Mouse (Mus musculus): ENCODE data around the gene Fgd5. TPM values are rescaled to one million over a fixed set of nuclear protein-coding genes. Genes with fewer than 3 reads are reported as not detected.
"Not testable (repeated sequence)": the region's sequence is repeated elsewhere in the genome, so short reads cannot be mapped to it uniquely, and the experiment has no call there.

Gene Fgd5
- 7.9 and 16.9 TPM in 2 replicates for polyA plus RNA-seq (2012; rRNA removed)

DNA sequence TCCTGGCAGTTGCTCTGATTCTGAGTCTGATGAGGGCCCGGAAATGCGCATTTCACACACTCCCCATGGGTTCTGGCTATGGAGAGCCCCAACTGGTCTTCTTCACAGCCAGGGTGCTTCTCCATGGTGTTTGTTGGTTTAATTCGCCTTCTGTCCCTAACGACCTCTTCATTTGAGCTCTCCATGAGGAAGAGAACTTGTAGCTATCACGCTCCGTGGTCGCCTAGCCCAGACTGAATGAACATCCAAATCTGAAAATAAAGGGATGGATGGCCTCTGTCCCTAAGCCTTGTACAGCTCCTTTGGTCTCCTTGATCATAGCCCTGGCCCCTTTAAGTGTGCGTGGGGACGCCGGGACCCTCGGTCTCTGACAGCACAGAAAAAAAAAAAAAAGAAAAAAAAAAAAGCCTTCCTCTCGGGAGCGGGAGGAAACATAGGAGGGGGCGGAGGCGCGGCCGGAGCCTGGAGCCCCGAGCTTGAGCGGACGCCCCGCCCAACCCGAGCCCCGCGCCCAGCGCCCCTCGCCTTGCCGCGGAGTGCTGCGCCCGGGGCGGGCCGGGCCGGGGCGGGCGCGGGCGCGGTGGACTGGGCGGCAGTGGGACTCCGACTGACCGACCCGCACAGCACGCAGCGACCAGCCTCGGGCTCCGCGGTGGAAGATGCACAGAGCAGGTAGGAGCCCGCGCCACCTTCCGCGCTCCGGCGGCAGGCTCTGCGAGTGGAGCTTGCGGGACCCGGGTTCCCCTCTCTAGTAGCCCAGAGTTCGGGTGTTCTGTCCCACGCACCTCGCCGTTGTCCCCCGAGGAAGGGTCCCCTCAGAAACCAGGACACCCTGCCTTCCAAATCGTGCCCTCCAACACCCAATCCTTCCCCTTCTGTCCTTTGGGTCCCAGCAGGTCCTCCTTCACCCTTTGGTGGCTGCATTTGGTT, at the start of gene Fgd5:
Gene Fgd5 (plus strand): TSS at position 508 of the 930 bp plus-strand sequence.
- TF ChIP-seq POLR2A (IDR thresholded peaks at IDR 0.05; ENCODE audit: borderline replicate concordance, extremely low read depth, insufficient read depth, insufficient read length, poor library complexity, severe bottlenecking) (no peak), CTCF (IDR thresholded peaks at IDR 0.05; ENCODE audit: borderline replicate concordance, extremely low read depth, insufficient read depth, insufficient read length) (no peak)
- DNase-seq (ENCODE audit: low read depth) = peak; percentile 67

DNA sequence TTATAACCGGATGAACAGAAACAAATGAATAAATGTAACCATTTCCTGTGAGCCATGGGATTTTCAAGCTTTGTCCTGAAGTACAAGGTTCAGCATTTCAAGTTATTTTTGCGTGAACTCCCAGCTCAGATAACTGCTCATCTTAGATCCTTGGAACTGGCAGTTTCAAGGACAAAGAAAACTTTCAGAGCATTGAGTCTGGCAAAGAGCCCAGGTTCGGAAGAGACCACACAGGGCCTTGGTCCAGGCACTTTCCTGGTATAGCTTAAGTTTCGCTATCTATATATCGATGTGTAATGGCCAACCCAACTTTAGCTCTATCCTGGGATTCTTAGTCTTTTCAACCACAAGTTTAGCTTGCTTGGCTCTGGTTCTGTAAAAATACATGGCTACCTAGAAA, 47.4 kb upstream of the Fgd5 start:
- DNase-seq (ENCODE audit: low read depth) = peak; percentile 6

GRCm38 (mm10) chr6:91938491-91938890, 40.2 kb upstream of the Fgd5 start:
- TF ChIP-seq CTCF (IDR thresholded peaks at IDR 0.05; ENCODE audit: borderline replicate concordance, extremely low read depth, insufficient read depth, insufficient read length) (peak; percentile 23; the same call in 1 of the 2 replicates), POLR2A (IDR thresholded peaks at IDR 0.05; ENCODE audit: borderline replicate concordance, extremely low read depth, insufficient read depth, insufficient read length, poor library complexity, severe bottlenecking) (no peak)
- DNase-seq (ENCODE audit: low read depth) = no peak

More for the DNA sequence above, 47.4 kb upstream of the Fgd5 start:
- no peak for TF ChIP-seq CTCF (IDR thresholded peaks at IDR 0.05; ENCODE audit: borderline replicate concordance, extremely low read depth, insufficient read depth, insufficient read length)
- no peak for TF ChIP-seq POLR2A (IDR thresholded peaks at IDR 0.05; ENCODE audit: borderline replicate concordance, extremely low read depth, insufficient read depth, insufficient read length, poor library complexity, severe bottlenecking)

DNA sequence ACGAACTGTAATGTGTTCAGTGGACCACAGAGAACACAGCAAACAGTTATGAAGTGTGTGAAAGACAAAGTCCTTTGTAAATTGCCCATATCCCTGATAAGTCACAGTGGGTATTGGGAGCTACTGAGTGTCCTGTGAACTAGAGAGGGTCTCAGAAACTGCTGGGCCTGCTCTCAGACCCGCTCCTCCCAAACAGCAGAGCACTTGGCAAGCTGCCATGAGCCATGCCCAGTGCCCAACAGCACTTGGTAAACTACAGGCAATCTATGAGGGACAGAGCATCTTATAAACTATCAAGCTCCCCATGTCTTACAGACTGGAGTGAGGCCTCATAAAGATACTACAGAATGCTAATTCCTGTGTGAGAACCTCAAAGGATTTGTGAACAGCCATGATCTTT, 30.3 kb upstream of the Fgd5 start:
- TF ChIP-seq CTCF (IDR thresholded peaks at IDR 0.05; ENCODE audit: borderline replicate concordance, extremely low read depth, insufficient read depth, insufficient read length) = no peak
- no peak for TF ChIP-seq POLR2A (IDR thresholded peaks at IDR 0.05; ENCODE audit: borderline replicate concordance, extremely low read depth, insufficient read depth, insufficient read length, poor library complexity, severe bottlenecking)
- peak; percentile 55 for DNase-seq (ENCODE audit: low read depth)

DNA sequence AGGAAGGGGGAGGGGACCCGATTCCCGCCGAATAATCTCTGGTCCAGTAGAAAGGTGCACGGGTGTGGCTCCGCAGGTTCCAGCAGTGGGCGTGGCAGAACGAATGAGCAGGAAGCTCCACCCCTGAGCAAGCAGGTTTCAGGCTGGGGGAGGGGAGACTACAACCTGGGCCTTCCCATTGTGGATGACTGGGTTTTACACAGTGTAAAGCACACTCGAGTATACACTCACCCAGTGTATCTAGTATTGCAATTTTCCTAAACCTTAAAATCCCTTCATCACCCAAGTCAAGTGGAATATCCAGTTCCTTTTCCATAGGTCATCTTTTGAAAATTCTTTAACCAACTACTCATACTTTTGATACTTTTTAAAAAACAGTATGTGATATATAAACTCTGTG, 20.7 kb upstream of the Fgd5 start:
- DNase-seq (ENCODE audit: low read depth) = not testable (repeated sequence)

- TF ChIP-seq CTCF (IDR thresholded peaks at IDR 0.05; ENCODE audit: borderline replicate concordance, extremely low read depth, insufficient read depth, insufficient read length) (no peak), POLR2A (IDR thresholded peaks at IDR 0.05; ENCODE audit: borderline replicate concordance, extremely low read depth, insufficient read depth, insufficient read length, poor library complexity, severe bottlenecking) (no peak)
- DNase-seq (ENCODE audit: low read depth) = no peak
Observed at GRCm38 (mm10) chr6:91960028-91960811, 18.5 kb upstream of the Fgd5 start.

DNA sequence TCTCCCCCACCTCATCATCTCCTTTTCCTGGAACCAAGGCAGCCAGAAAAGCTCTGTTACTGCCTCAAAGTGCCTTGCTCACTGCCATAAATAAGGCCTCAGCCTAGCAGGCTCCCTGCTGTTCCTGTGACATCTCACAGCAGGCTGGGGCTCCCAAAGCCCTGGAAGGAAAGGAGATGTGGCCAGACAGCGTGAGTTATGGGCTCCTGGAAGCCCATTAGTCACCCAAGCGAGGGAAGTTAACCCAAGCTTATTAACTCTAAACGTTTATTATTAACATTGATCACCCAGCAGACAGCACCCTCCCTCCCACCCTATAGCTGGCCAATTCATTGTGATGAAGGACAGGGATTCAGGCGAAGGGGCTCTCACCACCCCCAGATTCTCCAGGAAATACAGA, 15.2 kb upstream of the Fgd5 start:
- TF ChIP-seq CTCF (IDR thresholded peaks at IDR 0.05; ENCODE audit: borderline replicate concordance, extremely low read depth, insufficient read depth, insufficient read length) (no peak), POLR2A (IDR thresholded peaks at IDR 0.05; ENCODE audit: borderline replicate concordance, extremely low read depth, insufficient read depth, insufficient read length, poor library complexity, severe bottlenecking) (no peak)
- DNase-seq (ENCODE audit: low read depth) = peak; percentile 13

- TF ChIP-seq CTCF (IDR thresholded peaks at IDR 0.05; ENCODE audit: borderline replicate concordance, extremely low read depth, insufficient read depth, insufficient read length) (no peak), POLR2A (IDR thresholded peaks at IDR 0.05; ENCODE audit: borderline replicate concordance, extremely low read depth, insufficient read depth, insufficient read length, poor library complexity, severe bottlenecking) (no peak)
- DNase-seq (ENCODE audit: low read depth) = no peak
Observed at GRCm38 (mm10) chr6:91965060-91965459, 13.6 kb upstream of the Fgd5 start.

DNA sequence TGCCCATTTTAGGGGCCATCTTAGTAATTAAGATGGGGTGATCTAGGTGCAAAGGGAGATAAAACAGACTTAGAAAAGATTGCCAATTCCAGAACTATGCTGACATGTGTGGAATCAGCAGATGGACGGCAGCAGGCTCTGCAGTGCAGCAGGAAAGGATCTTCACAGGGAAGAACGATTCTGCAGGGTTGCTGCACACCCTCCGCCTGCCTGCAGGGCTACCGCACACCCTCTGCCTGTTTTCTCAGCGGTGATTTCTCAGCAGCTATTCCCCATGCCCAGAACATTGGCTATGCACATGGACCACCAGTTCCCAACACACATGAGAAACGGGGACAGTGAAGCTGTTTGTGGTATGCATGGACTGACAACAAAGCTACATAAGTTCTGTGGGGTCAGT, 12.7 kb upstream of the Fgd5 start:
- TF ChIP-seq POLR2A (IDR thresholded peaks at IDR 0.05; ENCODE audit: borderline replicate concordance, extremely low read depth, insufficient read depth, insufficient read length, poor library complexity, severe bottlenecking) (no peak), CTCF (IDR thresholded peaks at IDR 0.05; ENCODE audit: borderline replicate concordance, extremely low read depth, insufficient read depth, insufficient read length) (peak; percentile 8; the same call in 1 of the 2 replicates)
- no peak for DNase-seq (ENCODE audit: low read depth)

GRCm38 (mm10) chr6:91972201-91972646, 6.5 kb upstream of the Fgd5 start:
- TF ChIP-seq CTCF (IDR thresholded peaks at IDR 0.05; ENCODE audit: borderline replicate concordance, extremely low read depth, insufficient read depth, insufficient read length) (no peak), POLR2A (IDR thresholded peaks at IDR 0.05; ENCODE audit: borderline replicate concordance, extremely low read depth, insufficient read depth, insufficient read length, poor library complexity, severe bottlenecking) (no peak)
- peak; percentile 53 for DNase-seq (ENCODE audit: low read depth)

DNA sequence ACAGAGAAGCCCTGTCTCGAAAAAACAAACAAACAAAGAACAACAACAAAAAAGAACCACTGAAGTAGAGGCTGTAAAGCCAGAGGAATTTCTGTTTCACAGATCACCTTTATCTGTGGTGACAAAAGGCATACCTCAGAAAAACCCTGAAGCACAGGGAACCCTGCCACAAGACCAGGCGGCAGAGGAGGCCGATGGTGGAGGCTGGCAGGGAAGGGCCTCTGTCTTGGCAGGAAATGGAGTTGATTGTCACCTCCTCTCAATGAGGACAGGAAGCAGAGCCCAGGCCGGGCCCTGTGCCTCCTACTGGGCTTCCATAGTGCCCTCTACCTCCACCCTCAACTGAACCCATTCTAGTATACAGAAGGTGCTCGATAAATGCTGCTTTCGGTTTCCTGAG, 4.7 kb upstream of the Fgd5 start:
- DNase-seq (ENCODE audit: low read depth) = no peak
- no peak for TF ChIP-seq POLR2A (IDR thresholded peaks at IDR 0.05; ENCODE audit: borderline replicate concordance, extremely low read depth, insufficient read depth, insufficient read length, poor library complexity, severe bottlenecking)
- TF ChIP-seq CTCF (IDR thresholded peaks at IDR 0.05; ENCODE audit: borderline replicate concordance, extremely low read depth, insufficient read depth, insufficient read length) = no peak

All from brain, embryonic 14.5 days (tissue).